Mouse (Mus musculus) hindbrain, postnatal 0 days (tissue): ENCODE results near the gene Ube2cbp. TPM values are rescaled to one million over a fixed set of nuclear protein-coding genes. Genes with fewer than 3 reads are reported as not detected.
A peak's percentile ranks its signal among the peaks of the same experiment; 100 is the strongest.

Experiments used
- ATAC-seq: fragments of 200-750 bp; cut with Nextera tagmentation; 2 replicates; pipeline ENCODE4 v1.8.0; 2017; ENCODE audit warnings: mild to moderate bottlenecking, moderate TSS enrichment, moderate library complexity
- DNase-seq: peaks from one replicate; pipeline ENCODE4 v3.0.0-alpha.2; 2015; ENCODE audit warnings: low spot score
- H3K27ac ChIP-seq: fragments of 300-500 bp; sonication (generic); 2 replicates; pipeline ENCODE4 v1.5.1; 2014; ENCODE audit warnings: mild to moderate bottlenecking
- H3K27me3 ChIP-seq: fragments of 300-500 bp; sonication (generic); 2 replicates; pipeline ENCODE4 v1.6.1; 2014; ENCODE audit warnings: low read length, mixed read lengths; ENCODE audit not compliant: insufficient read depth
- H3K36me3 ChIP-seq: fragments of 300-500 bp; sonication (generic); 2 replicates; pipeline ENCODE4 v1.6.1; 2014; ENCODE audit warnings: low read length, mixed read lengths; ENCODE audit not compliant: insufficient read depth
- H3K4me1 ChIP-seq: fragments of 300-500 bp; sonication (generic); 2 replicates; pipeline ENCODE4 v1.6.1; 2014; ENCODE audit warnings: antibody characterized with exemption, low read length, mixed read lengths; ENCODE audit not compliant: insufficient read depth
- H3K4me2 ChIP-seq: fragments of 300-500 bp; sonication (generic); 2 replicates; pipeline ENCODE4 v1.6.1; 2014; ENCODE audit warnings: low read depth, mild to moderate bottlenecking, low read length, moderate library complexity, mixed read lengths
- H3K4me3 ChIP-seq: fragments of 300-500 bp; sonication (generic); 2 replicates; pipeline ENCODE4 v1.5.1; 2014; ENCODE audit warnings: low read length
- H3K9ac ChIP-seq: fragments of 300-500 bp; sonication (generic); replicated peaks from 2 replicates; pipeline ENCODE4 v1.6.1; 2014; ENCODE audit warnings: mild to moderate bottlenecking, low read length, moderate library complexity, mixed read lengths
- H3K9me3 ChIP-seq: fragments of 300-500 bp; sonication (generic); 2 replicates; pipeline ENCODE4 v1.6.1; 2016; ENCODE audit warnings: low read length, mixed read lengths
- CTCF ChIP-seq: IDR thresholded peaks from 2 replicates; pipeline ENCODE4 v1.5.1; 2016; ENCODE audit warnings: antibody characterized with exemption, control low read depth, low read depth
- WGBS: fragments of 180-500 bp; shearing (Covaris S2); extraction: QIAGEN DNeasy Blood & Tissue Kit; methylation state at CpG from one replicate; pipeline ENCODE4 v1.1.7; 2014; 5-methylcytosine and 5-hydroxymethylcytosine counted together
- polyA plus RNA-seq: library from polyadenylated mRNA; unstranded; fragments of >200 nt; fragmentation: Nextera tagmentation; extraction: Ambion mirVana; gene quantifications from 2 replicates; pipeline ENCODE4 v1.2.1, GENCODE M21; 2015
- total RNA-seq: library from RNA; depleted of rRNA; stranded (reverse); fragments of >200 nt; gene quantifications from 2 replicates; pipeline ENCODE4 v1.2.3, GENCODE M21; 2014; rRNA removed

The Ube2cbp gene
- total RNA-seq (5.6 and 6.3 TPM in 2 replicates), polyA plus RNA-seq (6.8 and 7.4 TPM in 2 replicates)

- peak within 1 kb of the TSS; percentile 59 for H3K4me3 ChIP-seq
- peaks cover 8% of the 10 kb centered on the region for H3K4me1 ChIP-seq
- peak within 1 kb of the TSS; percentile 93 for H3K27ac ChIP-seq
- ATAC-seq, result peak; percentile 90
- no peaks in the 10 kb centered on the region for H3K36me3 ChIP-seq
- under 1% methylated on average over 66 of the region's 70 CpGs for WGBS
- H3K4me2 ChIP-seq, result peak within 1 kb of the TSS; percentile 62
- TF ChIP-seq CTCF, result peak; percentile 93
- peak within 1 kb of the TSS; percentile 69 for H3K9ac ChIP-seq
- peak; percentile 96 for DNase-seq
- H3K27me3 ChIP-seq, result no peaks in the 10 kb centered on the region
- no peaks in the 10 kb centered on the region for H3K9me3 ChIP-seq
Measured at GRCm38 (mm10) chr9:86464151-86465105, at the start of gene Ube2cbp. Ube2cbp (minus strand) TSS chr9:86464950.

GRCm38 (mm10) chr9:86514390-86514789 is 49.6 kb upstream of the Ube2cbp start:
- no peak for DNase-seq
- Histone ChIP-seq H3K27ac (no peak overlapping the region), H3K4me3 (no peak overlapping the region), H3K27me3 (no peaks in the 10 kb centered on the region), H3K4me1 (no peaks in the 10 kb centered on the region), H3K9me3 (no peaks in the 10 kb centered on the region), H3K9ac (no peak overlapping the region), H3K36me3 (peaks cover 26% of the 10 kb centered on the region), H3K4me2 (no peak overlapping the region)
- no peak for ATAC-seq
- 87% methylated on average over 3 of the region's 3 CpGs for WGBS
- no peak for TF ChIP-seq CTCF

- no peaks in the 10 kb centered on the region for H3K4me1 ChIP-seq
- H3K9ac ChIP-seq, result no peak overlapping the region
- H3K36me3 ChIP-seq, result peaks cover 26% of the 10 kb centered on the region
- 59% methylated on average over 5 of the region's 5 CpGs for WGBS
- no peaks in the 10 kb centered on the region for H3K9me3 ChIP-seq
- H3K4me3 ChIP-seq, result no peak overlapping the region
- DNase-seq, result no peak
- no peak for TF ChIP-seq CTCF
- no peak overlapping the region for H3K27ac ChIP-seq
- no peak for ATAC-seq
- no peak overlapping the region for H3K4me2 ChIP-seq
- no peaks in the 10 kb centered on the region for H3K27me3 ChIP-seq
Measured at GRCm38 (mm10) chr9:86513733-86514132, 49.0 kb upstream of the Ube2cbp start.

GRCm38 (mm10) chr9:86507437-86507836 is 42.7 kb upstream of the Ube2cbp start:
- no peak overlapping the region for H3K9ac ChIP-seq
- no peak overlapping the region for H3K4me3 ChIP-seq
- no peak for TF ChIP-seq CTCF
- H3K27ac ChIP-seq, result no peak overlapping the region
- no peaks in the 10 kb centered on the region for H3K9me3 ChIP-seq
- WGBS, result 90% methylated on average over 4 of the region's 4 CpGs
- ATAC-seq (no peak), DNase-seq (no peak)
- peaks cover 17% of the 10 kb centered on the region; the same call in 1 of the 2 replicates for H3K36me3 ChIP-seq
- no peak overlapping the region for H3K4me2 ChIP-seq
- H3K4me1 ChIP-seq, result no peaks in the 10 kb centered on the region
- no peaks in the 10 kb centered on the region for H3K27me3 ChIP-seq

- Histone ChIP-seq H3K27me3 (no peaks in the 10 kb centered on the region), H3K9ac (no peak overlapping the region), H3K4me1 (no peaks in the 10 kb centered on the region), H3K27ac (no peak overlapping the region), H3K9me3 (no peaks in the 10 kb centered on the region), H3K36me3 (peaks cover 10% of the 10 kb centered on the region), H3K4me3 (no peak overlapping the region), H3K4me2 (no peak overlapping the region)
- no peak for TF ChIP-seq CTCF
- ATAC-seq (no peak), DNase-seq (no peak)
- WGBS, result 94% methylated on average over 3 of the region's 3 CpGs
Measured at GRCm38 (mm10) chr9:86499083-86499482, 34.3 kb upstream of the Ube2cbp start.

GRCm38 (mm10) chr9:86496261-86496660 is 31.5 kb upstream of the Ube2cbp start:
- Histone ChIP-seq H3K27ac (no peak overlapping the region), H3K9me3 (no peaks in the 10 kb centered on the region), H3K9ac (no peak overlapping the region), H3K27me3 (no peaks in the 10 kb centered on the region), H3K36me3 (peaks cover 21% of the 10 kb centered on the region), H3K4me1 (no peaks in the 10 kb centered on the region), H3K4me3 (no peak overlapping the region), H3K4me2 (no peak overlapping the region)
- DNase-seq (no peak), ATAC-seq (no peak)
- WGBS, result 95% methylated on average over 4 of the region's 4 CpGs
- no peak for TF ChIP-seq CTCF

GRCm38 (mm10) chr9:86491740-86492139 is 27.0 kb upstream of the Ube2cbp start:
- no peaks in the 10 kb centered on the region for H3K9me3 ChIP-seq
- peaks cover 18% of the 10 kb centered on the region for H3K36me3 ChIP-seq
- WGBS, result 89% methylated on average over 2 of the region's 2 CpGs
- H3K4me2 ChIP-seq, result no peak overlapping the region
- no peaks in the 10 kb centered on the region for H3K4me1 ChIP-seq
- no peak overlapping the region for H3K4me3 ChIP-seq
- ATAC-seq (no peak), DNase-seq (no peak)
- TF ChIP-seq CTCF, result no peak
- H3K27ac ChIP-seq, result no peak overlapping the region
- no peak overlapping the region for H3K9ac ChIP-seq
- no peaks in the 10 kb centered on the region for H3K27me3 ChIP-seq
